Mouse (Mus musculus): ENCODE measurements at regions not wholly inside any gene's neighbourhood (a gene's known extent, or its start where the extent isn't known, plus 50 kb on each side); places are given as distances from the start of the nearest gene placed in this dataset.

DNA sequence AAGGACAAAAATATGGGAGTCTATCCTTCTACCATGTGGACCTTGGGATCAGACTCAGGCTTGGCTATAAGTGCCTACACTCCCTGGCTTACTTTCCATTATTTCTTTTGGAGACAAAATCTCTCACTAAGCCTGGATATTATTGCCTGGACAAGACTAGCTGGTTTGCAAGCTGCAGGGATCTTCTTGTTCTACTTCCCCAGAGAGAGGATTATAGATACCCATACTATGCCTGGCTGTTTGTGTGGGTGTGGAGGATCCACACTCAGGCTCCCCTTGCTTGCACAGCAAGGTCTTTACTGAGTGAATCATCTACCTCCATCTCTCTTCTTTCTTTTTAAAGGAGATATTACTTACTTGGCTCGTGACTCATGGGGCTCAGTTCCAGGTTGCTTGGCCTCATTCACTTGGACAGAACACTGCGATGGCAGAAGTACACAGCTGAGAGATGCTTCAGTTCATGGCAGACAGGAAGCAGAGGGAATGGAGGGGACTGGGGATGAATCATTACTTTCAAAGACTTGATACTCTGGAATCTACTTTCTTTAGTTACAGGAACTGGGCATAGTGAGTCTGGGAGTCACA is 727.0 kb upstream of the Fam160b2 start:
- TF ChIP-seq EP300 (IDR thresholded peaks at IDR 0.05; ENCODE audit: low read depth) (no peak), CTCF (IDR thresholded peaks at IDR 0.05; ENCODE audit: low read depth) (no peak)
